Mouse (Mus musculus): Measurements from ENCODE around the gene Ropn1l. TPM values are rescaled to one million over a fixed set of nuclear protein-coding genes. Genes with fewer than 3 reads are reported as not detected.

Ropn1l gene
- total and polyA plus RNA-seq, 3 experiments: 1.1 to 2.9 (median 2.0) TPM

GRCm38 (mm10) chr15:31502996-31503395 lies 49.5 kb upstream of the Ropn1l start:
- dilution Hi-C loops (cut with MboI; ENCODE audit: extremely low pct_ligation_motif_present, extremely low pct_unique_long_range_greater_than_20kb, low sequenced_read_pairs): no loop called here
- TF ChIP-seq RCOR1 (conservative IDR thresholded peaks at IDR 0.05; ENCODE audit: low read depth, low read length) (no peak), BHLHE40 (IDR thresholded peaks at IDR 0.05; ENCODE audit: low read depth, low read length) (no peak), MAX (IDR thresholded peaks at IDR 0.05; ENCODE audit: low read length) (no peak), E2F4 (IDR thresholded peaks at IDR 0.05; ENCODE audit: insufficient replicate concordance, low read depth, low read length) (no peak), NRF1 (IDR thresholded peaks at IDR 0.05; ENCODE audit: low read depth, low read length) (no peak), CHD1 (IDR thresholded peaks at IDR 0.05; ENCODE audit: low read depth, low read length) (no peak), SIN3A (IDR thresholded peaks at IDR 0.05; ENCODE audit: low read length) (no peak), ETS1 (conservative IDR thresholded peaks at IDR 0.05; ENCODE audit: low read depth, low read length) (no peak), ZKSCAN1 (IDR thresholded peaks at IDR 0.05; ENCODE audit: borderline replicate concordance, low read depth, low read length) (no peak), TCF12 (IDR thresholded peaks at IDR 0.05; ENCODE audit: low read depth, low read length) (no peak), UBTF (IDR thresholded peaks at IDR 0.05; ENCODE audit: low read depth, low read length) (no peak), MYC (IDR thresholded peaks at IDR 0.05; ENCODE audit: low read depth, low read length) (no peak), MEF2A (IDR thresholded peaks at IDR 0.05; ENCODE audit: borderline replicate concordance, low read depth, low read length) (no peak), ELF1 (IDR thresholded peaks at IDR 0.05; ENCODE audit: low read depth, low read length) (no peak), HCFC1 (IDR thresholded peaks at IDR 0.05; ENCODE audit: low read depth, low read length) (no peak), SMC3 (IDR thresholded peaks at IDR 0.05; ENCODE audit: low read depth, low read length) (no peak), JUN (IDR thresholded peaks at IDR 0.05; ENCODE audit: insufficient read depth, low read depth, low read length) (no peak), USF1 (IDR thresholded peaks at IDR 0.05; ENCODE audit: low read depth, low read length) (no peak), MXI1 (IDR thresholded peaks at IDR 0.05; ENCODE audit: low read depth, low read length) (no peak), IRF4 (IDR thresholded peaks at IDR 0.05; ENCODE audit: low read depth, low read length) (no peak)
- no peak for DNase-seq (ENCODE audit: extremely low read depth)
- no peak overlapping the region for H3K9ac ChIP-seq (ENCODE audit: insufficient read depth, low read depth)
- H3K4me1 ChIP-seq (ENCODE audit: control insufficient read depth in 1 of 2, insufficient read depth in 2 of 2): peaks cover 0 to 26% of the 10 kb centered on the region in 2 experiments; a peak in 2 of 4 replicates
- peaks cover 20 to 54% of the 10 kb centered on the region in 2 experiments for H3K36me3 ChIP-seq (replicated peaks in 1 of 2; ENCODE audit: control insufficient read depth in 1 of 2, insufficient read depth in 1 of 2, low read length in 1 of 2)
- no peak overlapping the region for H3K27ac ChIP-seq (ENCODE audit: insufficient read depth, low read depth)
- no peaks in the 10 kb centered on the region for H3K27me3 ChIP-seq (replicated peaks)
- H3K79me2 ChIP-seq (replicated peaks; ENCODE audit: control insufficient read depth, extremely low read depth, insufficient read depth, poor library complexity, severe bottlenecking): peaks cover 5% of the 10 kb centered on the region; the same call in 1 of the 2 replicates
- in situ Hi-C loops (cut with MboI; ENCODE audit: low pct_ligation_motif_present, low pct_unique_long_range_greater_than_20kb, low sequenced_read_pairs): no loop called here
- no peaks in the 10 kb centered on the region for H3K9me3 ChIP-seq (replicated peaks; ENCODE audit: low read length)
- no peak overlapping the region for H3K4me2 ChIP-seq (ENCODE audit: insufficient read depth, low read depth, poor library complexity, severe bottlenecking)
- no peak overlapping the region for H3K4me3 ChIP-seq (replicated peaks in 1 of 3; ENCODE audit: low read depth in 2 of 3, low read length in 2 of 3, poor library complexity in 1 of 3)

GRCm38 (mm10) chr15:31502313-31502712 lies 48.8 kb upstream of the Ropn1l start:
- peaks cover 26 to 60% of the 10 kb centered on the region in 2 experiments for H3K36me3 ChIP-seq (replicated peaks in 1 of 2; ENCODE audit: control insufficient read depth in 1 of 2, insufficient read depth in 1 of 2, low read length in 1 of 2)
- no peak for TF ChIP-seq MEF2A (IDR thresholded peaks at IDR 0.05; ENCODE audit: borderline replicate concordance, low read depth, low read length)
- no peak for TF ChIP-seq USF2 (conservative IDR thresholded peaks at IDR 0.05; ENCODE audit: low read depth, low read length)
- TF ChIP-seq TCF12 (IDR thresholded peaks at IDR 0.05; ENCODE audit: low read depth, low read length): no peak
- no peak for TF ChIP-seq MXI1 (IDR thresholded peaks at IDR 0.05; ENCODE audit: low read depth, low read length)
- no peak for TF ChIP-seq MAX (IDR thresholded peaks at IDR 0.05; ENCODE audit: low read length)
- peaks cover 0 to 21% of the 10 kb centered on the region in 2 experiments; a peak in 2 of 4 replicates for H3K4me1 ChIP-seq (ENCODE audit: control insufficient read depth in 1 of 2, insufficient read depth in 2 of 2)
- no peaks in the 10 kb centered on the region for H3K27me3 ChIP-seq (replicated peaks)
- no peak overlapping the region for H3K9ac ChIP-seq (ENCODE audit: insufficient read depth, low read depth)
- H3K4me3 ChIP-seq (replicated peaks in 1 of 3; ENCODE audit: low read depth in 2 of 3, low read length in 2 of 3, poor library complexity in 1 of 3): no peak overlapping the region
- H3K9me3 ChIP-seq (replicated peaks; ENCODE audit: low read length): no peaks in the 10 kb centered on the region
- in situ Hi-C loops (cut with MboI; ENCODE audit: low pct_ligation_motif_present, low pct_unique_long_range_greater_than_20kb, low sequenced_read_pairs): no loop called here
- dilution Hi-C loops (cut with MboI; ENCODE audit: extremely low pct_ligation_motif_present, extremely low pct_unique_long_range_greater_than_20kb, low sequenced_read_pairs): no loop called here
- no peak for DNase-seq (ENCODE audit: extremely low read depth)
- no peak overlapping the region for H3K4me2 ChIP-seq (ENCODE audit: insufficient read depth, low read depth, poor library complexity, severe bottlenecking)
- H3K79me2 ChIP-seq (replicated peaks; ENCODE audit: control insufficient read depth, extremely low read depth, insufficient read depth, poor library complexity, severe bottlenecking): peaks cover 3% of the 10 kb centered on the region; the same call in 1 of the 2 replicates
- H3K27ac ChIP-seq (ENCODE audit: insufficient read depth, low read depth): no peak overlapping the region
